Mouse (Mus musculus) E14TG2a.4 (cell line): Measurements from ENCODE around the gene Cdh13.

Source experiments
- CTCF ChIP-seq: conservative IDR thresholded peaks from 2 replicates; pipeline ENCODE4 v1.5.1; 2014; ENCODE audit warnings: low read length
- NANOG ChIP-seq: IDR thresholded peaks from 2 replicates; pipeline ENCODE4 v1.6.1; 2014; ENCODE audit warnings: borderline replicate concordance, low read length, mixed read lengths

GRCm38 (mm10) chr8:118334933-118335332 is 51.4 kb downstream of the Cdh13 start:
- peak; percentile 31 for TF ChIP-seq CTCF
- TF ChIP-seq NANOG, result no peak
